Mouse (Mus musculus): ENCODE data around the gene Morc4.

DNA sequence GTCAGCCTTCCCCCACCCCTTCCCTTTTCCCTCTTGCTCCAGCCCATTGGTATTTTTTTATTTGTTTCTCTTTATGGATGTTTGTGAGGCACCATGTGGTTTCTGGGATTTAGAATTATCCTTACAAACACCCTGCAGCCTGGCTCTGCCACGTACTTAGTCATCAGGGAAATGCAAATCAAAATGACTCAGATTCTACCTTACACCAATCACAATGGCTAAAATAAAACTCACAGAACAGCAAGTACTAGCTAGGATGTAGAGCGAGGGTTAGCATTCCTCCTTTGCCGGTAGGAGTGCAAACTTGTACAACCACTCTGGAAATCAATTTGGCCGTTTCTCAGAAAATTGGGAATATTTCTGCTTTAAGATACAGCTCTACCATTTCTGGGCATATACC lies 49.1 kb upstream of the Morc4 start:
- TF ChIP-seq CTCF (conservative IDR thresholded peaks at IDR 0.05; ENCODE audit: insufficient read depth, insufficient read length, low read depth, low read length) (no peak), POLR2A (IDR thresholded peaks at IDR 0.05; ENCODE audit: low read depth, low read length) (no peak)
